Mouse (Mus musculus) thymus, postnatal 25 days (tissue): ENCODE measurements around the gene Slc2a2.

Source experiments
- DNase-seq: peaks from one replicate; pipeline ENCODE4 v3.0.0; 2022

Slc2a2 gene

DNA sequence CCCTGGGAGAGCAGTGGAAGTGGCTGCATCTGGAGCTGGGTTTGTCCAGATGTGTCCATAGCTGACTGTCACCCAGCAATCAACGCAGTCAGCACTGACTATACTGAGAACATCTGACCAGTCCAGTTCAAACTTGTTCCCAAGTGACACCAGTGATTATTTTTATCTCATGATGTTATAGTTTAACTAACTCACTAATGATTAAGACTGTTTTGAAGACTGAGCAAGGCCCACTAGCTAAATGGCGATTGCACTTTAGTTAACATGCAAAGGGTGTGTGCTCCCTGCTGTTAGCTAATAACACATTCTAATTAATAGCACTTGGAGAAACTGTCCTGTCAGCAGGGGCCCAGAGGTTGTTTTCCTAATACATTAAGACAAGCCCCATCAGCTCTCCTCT lies 39.3 kb downstream of the Slc2a2 start:
- DNase-seq = no peak

- DNase-seq = no peak
Observed at GRCm38 (mm10) chr3:28740353-28740752, 42.6 kb downstream of the Slc2a2 start.

- no peak for DNase-seq
Observed at GRCm38 (mm10) chr3:28743251-28743650, 45.5 kb downstream of the Slc2a2 start.

GRCm38 (mm10) chr3:28745835-28746483 lies 48.3 kb downstream of the Slc2a2 start:
- peak; percentile 71 for DNase-seq

DNA sequence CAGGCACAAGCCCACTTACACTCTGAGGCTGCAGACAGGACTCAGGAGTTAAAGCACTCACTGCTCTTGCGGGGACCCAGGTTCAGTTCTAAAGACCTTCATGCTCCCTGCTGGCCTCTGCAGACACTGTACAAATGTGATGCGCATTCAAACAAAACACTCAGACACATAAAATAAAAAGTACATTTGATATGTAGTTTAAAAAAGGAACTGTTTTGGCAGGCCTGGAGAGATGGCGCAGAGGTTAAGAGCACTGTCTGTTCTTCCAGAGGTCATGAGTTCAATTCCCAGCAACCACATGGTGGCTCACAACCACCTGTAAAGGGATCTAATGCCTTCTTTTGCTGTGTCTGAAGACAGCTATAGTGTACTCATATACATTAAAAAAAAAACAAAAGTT lies 50.4 kb downstream of the Slc2a2 start:
- no peak for DNase-seq

DNA sequence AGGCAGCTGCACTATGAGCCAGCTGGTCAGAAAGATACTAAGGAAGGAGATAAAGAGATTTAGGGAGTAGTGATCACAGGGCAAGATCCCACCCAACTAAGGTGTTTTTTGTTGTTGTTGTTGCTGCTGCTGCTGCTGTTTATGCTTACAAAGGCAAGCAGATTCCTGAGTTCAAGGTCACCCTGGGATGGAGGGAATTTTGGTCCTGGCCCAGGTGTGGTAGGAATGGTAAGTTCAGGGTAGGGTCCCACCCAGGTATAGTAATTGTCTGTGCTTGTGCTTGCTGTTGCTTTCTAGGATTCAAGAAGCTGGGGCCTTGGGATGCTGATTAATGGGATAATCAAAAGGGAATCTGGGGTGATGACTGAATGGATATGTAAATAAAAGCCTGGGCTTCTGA lies 51.3 kb downstream of the Slc2a2 start:
- DNase-seq = no peak

- DNase-seq = no peak
Observed at GRCm38 (mm10) chr3:28755477-28755876, 57.8 kb downstream of the Slc2a2 start.

- no peak for DNase-seq
Observed at GRCm38 (mm10) chr3:28761225-28761789, 63.6 kb downstream of the Slc2a2 start.

DNA sequence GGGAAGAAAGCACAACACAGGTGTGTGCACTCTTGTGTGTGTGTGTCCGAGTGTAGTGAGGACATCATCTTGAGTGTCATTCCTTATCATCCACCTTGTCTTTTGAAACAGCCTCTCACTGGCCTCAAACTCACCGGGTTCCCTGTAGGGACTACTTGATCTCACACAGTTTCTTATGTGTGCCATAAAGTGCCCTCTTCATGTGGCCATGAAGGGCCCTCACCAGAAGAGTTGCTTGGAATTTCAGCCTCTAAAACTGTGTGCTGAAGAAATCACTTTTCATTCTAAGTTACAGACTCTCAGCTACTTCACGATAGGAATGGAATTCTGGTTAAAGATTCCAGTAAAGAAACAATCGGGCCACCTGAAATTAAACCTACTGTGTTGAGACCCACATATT lies 69.2 kb downstream of the Slc2a2 start:
- no peak for DNase-seq

DNA sequence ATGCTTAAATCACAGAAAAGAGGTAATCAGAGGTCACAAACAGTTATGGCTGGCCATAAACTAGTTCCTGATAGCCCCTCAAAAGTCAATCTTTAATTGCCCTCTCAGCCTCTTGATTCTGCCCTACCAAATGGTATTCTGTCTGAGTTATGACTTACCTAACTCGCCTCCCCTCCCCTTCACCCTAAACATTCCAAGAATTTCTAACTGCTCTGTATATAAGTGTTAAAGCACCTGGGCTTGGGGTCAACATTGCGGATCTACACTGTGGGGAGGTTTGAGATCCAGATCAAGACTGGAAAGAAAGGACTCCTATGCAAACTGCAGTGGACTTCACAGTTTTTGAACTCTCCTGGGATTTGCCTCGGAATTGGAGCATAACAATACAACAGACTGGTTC lies 70.5 kb downstream of the Slc2a2 start:
- DNase-seq = no peak

DNA sequence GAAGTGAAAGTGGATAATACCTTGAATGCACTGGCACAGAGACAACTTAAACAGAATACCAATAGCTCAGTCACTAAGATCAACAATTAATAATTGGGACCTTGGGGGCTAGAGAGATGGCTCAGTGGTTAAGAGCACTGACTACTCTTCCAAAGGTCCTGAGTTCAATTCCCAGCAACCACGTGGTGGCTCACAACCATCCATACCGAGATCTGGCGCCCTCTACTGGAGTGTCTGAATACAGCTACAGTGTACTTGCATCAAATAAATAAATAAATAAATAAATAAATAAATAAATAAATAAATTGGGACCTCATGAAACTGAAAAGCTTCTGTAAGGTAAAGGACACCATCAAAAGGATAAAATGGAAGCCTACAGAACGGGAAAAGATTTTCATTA lies 75.2 kb downstream of the Slc2a2 start:
- peak; percentile 3 for DNase-seq

DNA sequence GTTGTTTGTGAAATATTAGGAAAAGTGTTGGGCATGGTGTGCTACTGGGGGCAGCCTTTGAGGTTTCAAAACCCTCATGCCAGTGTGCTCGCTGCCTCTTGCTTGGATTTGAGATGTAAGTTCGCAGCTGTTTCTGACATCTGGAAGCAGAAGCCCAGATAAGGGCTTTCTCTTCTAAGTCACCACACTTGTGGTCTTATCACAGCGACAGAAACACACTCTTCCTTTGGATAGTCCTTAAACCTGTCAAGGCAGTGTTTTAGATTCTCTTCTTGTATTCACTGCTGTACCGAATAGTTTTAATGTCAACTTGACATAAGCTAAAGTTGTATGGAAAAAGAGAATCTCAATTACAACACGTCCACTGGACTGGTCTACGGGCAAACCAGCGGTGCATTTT lies 77.7 kb downstream of the Slc2a2 start:
- no peak for DNase-seq

DNA sequence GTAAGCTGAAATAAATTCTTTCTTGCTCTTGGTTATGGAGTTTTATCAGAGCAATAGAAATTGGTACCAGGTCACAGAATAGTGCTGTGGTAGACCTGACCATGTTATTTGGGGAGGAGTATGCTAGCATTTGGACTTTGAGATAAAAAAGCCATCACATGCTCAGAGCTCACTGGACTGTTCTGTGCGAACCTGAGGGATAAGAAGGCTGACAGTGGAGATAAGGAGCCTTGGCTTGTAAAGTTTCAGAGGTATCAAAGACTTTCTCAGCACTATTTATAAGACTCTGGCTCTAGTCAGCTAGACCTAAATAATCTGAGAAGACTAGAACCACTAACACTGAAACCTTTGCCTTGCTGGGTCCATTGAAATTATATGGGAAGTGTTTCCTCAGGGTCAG lies 78.3 kb downstream of the Slc2a2 start:
- DNase-seq = no peak

- DNase-seq = no peak
Observed at GRCm38 (mm10) chr3:28776491-28776890, 78.8 kb downstream of the Slc2a2 start.

DNA sequence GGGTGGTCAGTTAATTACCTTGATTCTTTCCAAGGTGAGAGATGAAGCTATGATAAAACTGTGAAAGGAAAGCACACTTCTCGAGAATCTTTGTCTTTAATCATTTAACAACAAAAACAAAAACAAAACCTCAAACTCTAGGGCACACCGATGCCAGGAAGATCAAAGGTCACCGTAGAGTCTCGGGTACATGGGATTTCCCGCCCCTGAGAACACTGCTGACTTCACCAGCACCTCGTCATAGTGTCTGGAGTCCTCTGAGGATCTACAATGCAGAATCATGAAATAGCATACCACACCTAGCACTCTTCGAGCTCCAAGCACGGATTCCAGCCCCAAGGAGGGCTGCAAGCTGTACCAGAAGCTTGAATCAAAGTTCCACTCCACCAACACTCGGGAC lies 82.8 kb downstream of the Slc2a2 start:
- DNase-seq = no peak
